Mouse (Mus musculus): ENCODE measurements at regions not wholly inside any gene's neighbourhood (a gene's known extent, or its start where the extent isn't known, plus 50 kb on each side); places are given as distances from the start of the nearest gene placed in this dataset.

DNA sequence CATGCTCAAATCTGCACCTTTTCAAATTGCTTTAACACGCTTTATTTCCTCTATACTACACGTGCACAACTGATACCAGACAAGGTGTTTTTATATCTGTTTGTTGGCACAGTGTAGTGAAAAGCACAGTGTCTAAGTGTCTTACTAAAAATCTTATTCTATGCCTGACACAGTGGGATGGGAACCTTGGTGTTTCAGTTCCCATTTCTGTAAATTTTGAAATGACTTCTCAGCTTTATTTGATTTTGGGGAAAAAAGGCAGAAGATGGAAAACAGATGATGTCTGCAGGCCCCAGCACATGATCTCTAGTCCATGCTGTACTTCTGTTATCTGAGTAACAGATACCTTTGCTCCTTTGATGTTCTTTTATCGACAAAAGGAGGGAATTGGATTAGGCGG is 239.7 kb upstream of the B430305J03Rik start:
- TF ChIP-seq CTCF (IDR thresholded peaks at IDR 0.05; ENCODE audit: extremely low read depth, insufficient read depth, insufficient read length, insufficient replicate concordance) (no peak), POLR2A (IDR thresholded peaks at IDR 0.05; ENCODE audit: low read depth, low read length) (no peak)

Measured in spleen, adult 2 months (tissue).